Mouse (Mus musculus) hindbrain, postnatal 0 days (tissue): Measurements from ENCODE around the gene Grasp. TPM values are rescaled to one million over a fixed set of nuclear protein-coding genes. Genes with fewer than 3 reads are reported as not detected.

ENCODE experiments used
- ATAC-seq: fragments of 200-750 bp; cut with Nextera tagmentation; 2 replicates; pipeline ENCODE4 v1.8.0; 2017; ENCODE audit warnings: mild to moderate bottlenecking, moderate TSS enrichment, moderate library complexity
- DNase-seq: peaks from one replicate; pipeline ENCODE4 v3.0.0-alpha.2; 2015; ENCODE audit warnings: low spot score
- H3K27ac ChIP-seq: fragments of 300-500 bp; sonication (generic); 2 replicates; pipeline ENCODE4 v1.5.1; 2014; ENCODE audit warnings: mild to moderate bottlenecking
- H3K27me3 ChIP-seq: fragments of 300-500 bp; sonication (generic); 2 replicates; pipeline ENCODE4 v1.6.1; 2014; ENCODE audit warnings: low read length, mixed read lengths; ENCODE audit not compliant: insufficient read depth
- H3K36me3 ChIP-seq: fragments of 300-500 bp; sonication (generic); 2 replicates; pipeline ENCODE4 v1.6.1; 2014; ENCODE audit warnings: low read length, mixed read lengths; ENCODE audit not compliant: insufficient read depth
- H3K4me1 ChIP-seq: fragments of 300-500 bp; sonication (generic); 2 replicates; pipeline ENCODE4 v1.6.1; 2014; ENCODE audit warnings: antibody characterized with exemption, low read length, mixed read lengths; ENCODE audit not compliant: insufficient read depth
- H3K4me2 ChIP-seq: fragments of 300-500 bp; sonication (generic); 2 replicates; pipeline ENCODE4 v1.6.1; 2014; ENCODE audit warnings: low read depth, mild to moderate bottlenecking, low read length, moderate library complexity, mixed read lengths
- H3K4me3 ChIP-seq: fragments of 300-500 bp; sonication (generic); 2 replicates; pipeline ENCODE4 v1.5.1; 2014; ENCODE audit warnings: low read length
- H3K9ac ChIP-seq: fragments of 300-500 bp; sonication (generic); replicated peaks from 2 replicates; pipeline ENCODE4 v1.6.1; 2014; ENCODE audit warnings: mild to moderate bottlenecking, low read length, moderate library complexity, mixed read lengths
- H3K9me3 ChIP-seq: fragments of 300-500 bp; sonication (generic); 2 replicates; pipeline ENCODE4 v1.6.1; 2016; ENCODE audit warnings: low read length, mixed read lengths
- CTCF ChIP-seq: IDR thresholded peaks from 2 replicates; pipeline ENCODE4 v1.5.1; 2016; ENCODE audit warnings: antibody characterized with exemption, control low read depth, low read depth
- WGBS: fragments of 180-500 bp; shearing (Covaris S2); extraction: QIAGEN DNeasy Blood & Tissue Kit; methylation state at CpG from one replicate; pipeline ENCODE4 v1.1.7; 2014; 5-methylcytosine and 5-hydroxymethylcytosine counted together
- polyA plus RNA-seq: library from polyadenylated mRNA; unstranded; fragments of >200 nt; fragmentation: Nextera tagmentation; extraction: Ambion mirVana; gene quantifications from 2 replicates; pipeline ENCODE4 v1.2.1, GENCODE M21; 2015
- total RNA-seq: library from RNA; depleted of rRNA; stranded (reverse); fragments of >200 nt; gene quantifications from 2 replicates; pipeline ENCODE4 v1.2.3, GENCODE M21; 2014

The Grasp gene
- total and polyA plus RNA-seq, 2 experiments from 2014 or later, result 1.5 to 8.7 TPM

DNA sequence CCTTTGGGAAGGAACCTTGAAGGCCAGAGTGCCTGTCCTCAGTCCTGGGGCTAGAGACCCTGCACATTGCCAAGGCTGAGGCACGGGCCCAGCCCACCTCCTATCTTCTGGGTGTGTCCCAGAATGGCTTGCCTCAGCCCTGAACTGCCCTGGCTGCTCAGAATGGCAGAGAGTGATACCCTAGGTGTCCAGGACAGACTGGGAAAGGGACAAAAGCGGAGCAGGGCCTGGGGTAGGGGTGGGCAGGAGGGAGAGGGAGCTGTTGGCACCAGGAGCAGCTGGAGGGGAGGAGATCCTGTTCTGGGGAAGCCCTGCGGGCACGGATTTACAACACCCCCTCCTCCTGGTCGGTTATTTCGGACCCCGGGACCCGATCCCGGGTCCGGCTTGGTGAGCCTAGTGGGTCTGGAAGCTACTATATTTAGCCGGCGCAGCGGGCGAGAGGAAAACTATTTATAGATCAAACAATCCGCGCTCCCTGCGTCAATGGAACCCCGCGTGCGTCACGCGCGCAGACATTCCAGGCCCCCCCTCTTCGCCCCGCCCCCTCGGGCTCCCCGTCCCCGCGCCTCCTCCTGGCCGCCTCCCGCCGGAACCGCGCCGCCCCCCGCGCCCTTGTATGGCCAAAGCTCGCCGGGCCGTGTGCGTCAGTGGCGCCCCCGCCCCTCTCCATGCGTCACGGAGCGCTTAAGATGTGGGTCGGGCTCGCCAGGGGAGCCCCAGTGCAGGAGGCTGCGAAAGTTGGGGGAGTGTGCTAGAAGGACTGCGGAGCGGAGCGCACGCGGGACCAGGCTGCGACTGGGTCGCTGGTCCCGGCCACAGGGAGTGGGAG, 42.4 kb downstream of the Grasp start:
- under 1% methylated on average over 48 of the region's 57 CpGs for WGBS
- Histone ChIP-seq H3K9me3 (no peaks in the 10 kb centered on the region), H3K4me1 (peaks cover 11% of the 10 kb centered on the region), H3K27me3 (peaks cover 6% of the 10 kb centered on the region; the same call in 1 of the 2 replicates), H3K9ac (peak overlapping the region; percentile 48), H3K4me3 (peak overlapping the region; percentile 54), H3K4me2 (peak overlapping the region; percentile 97), H3K36me3 (no peaks in the 10 kb centered on the region), H3K27ac (0 out of 2 replicates have a peak overlapping the region, but pooled peaks have one; percentile 2)
- ATAC-seq, result peak; percentile 84
- 0 out of 2 replicates have a peak, but pooled peaks have one; percentile 3 for TF ChIP-seq CTCF
- DNase-seq, result peak; percentile 84

GRCm38 (mm10) chr15:101267053-101268032, 43.4 kb downstream of the Grasp start:
- Histone ChIP-seq H3K27me3 (peaks cover 6% of the 10 kb centered on the region; the same call in 1 of the 2 replicates), H3K27ac (0 out of 2 replicates have a peak overlapping the region, but pooled peaks have one; percentile 2), H3K4me3 (peak overlapping the region; percentile 54), H3K4me2 (peak overlapping the region; percentile 97), H3K36me3 (no peaks in the 10 kb centered on the region; the same call in 1 of the 2 replicates), H3K9me3 (no peaks in the 10 kb centered on the region), H3K9ac (peak overlapping the region; percentile 48), H3K4me1 (peaks cover 11% of the 10 kb centered on the region)
- ATAC-seq (no peak), DNase-seq (no peak)
- 8% methylated on average over 25 of the region's 25 CpGs for whole genome bisulfite sequencing
- TF ChIP-seq CTCF, result no peak

- no peak overlapping the region for H3K4me3 ChIP-seq
- TF ChIP-seq CTCF, result no peak
- H3K9ac ChIP-seq, result no peak overlapping the region
- 93% methylated on average over 29 of the region's 29 CpGs for WGBS
- peaks cover 11% of the 10 kb centered on the region for H3K4me1 ChIP-seq
- H3K4me2 ChIP-seq, result no peak overlapping the region
- no peak overlapping the region for H3K27ac ChIP-seq
- DNase-seq (no peak), ATAC-seq (no peak)
- H3K27me3 ChIP-seq, result peaks cover 6% of the 10 kb centered on the region; the same call in 1 of the 2 replicates
- peaks cover 16% of the 10 kb centered on the region; the same call in 1 of the 2 replicates for H3K36me3 ChIP-seq
- H3K9me3 ChIP-seq, result no peaks in the 10 kb centered on the region
Observed at GRCm38 (mm10) chr15:101270101-101270820, 46.3 kb downstream of the Grasp start.

GRCm38 (mm10) chr15:101271107-101271506, 47.1 kb downstream of the Grasp start:
- H3K4me1 ChIP-seq, result peaks cover 8% of the 10 kb centered on the region
- no peak for TF ChIP-seq CTCF
- H3K27ac ChIP-seq, result no peak overlapping the region
- H3K4me2 ChIP-seq, result no peak overlapping the region
- no peaks in the 10 kb centered on the region for H3K9me3 ChIP-seq
- 77% methylated on average over 3 of the region's 3 CpGs for WGBS
- H3K9ac ChIP-seq, result no peak overlapping the region
- DNase-seq (no peak), ATAC-seq (no peak)
- H3K36me3 ChIP-seq, result peaks cover 16% of the 10 kb centered on the region; the same call in 1 of the 2 replicates
- no peaks in the 10 kb centered on the region for H3K27me3 ChIP-seq
- no peak overlapping the region for H3K4me3 ChIP-seq

DNA sequence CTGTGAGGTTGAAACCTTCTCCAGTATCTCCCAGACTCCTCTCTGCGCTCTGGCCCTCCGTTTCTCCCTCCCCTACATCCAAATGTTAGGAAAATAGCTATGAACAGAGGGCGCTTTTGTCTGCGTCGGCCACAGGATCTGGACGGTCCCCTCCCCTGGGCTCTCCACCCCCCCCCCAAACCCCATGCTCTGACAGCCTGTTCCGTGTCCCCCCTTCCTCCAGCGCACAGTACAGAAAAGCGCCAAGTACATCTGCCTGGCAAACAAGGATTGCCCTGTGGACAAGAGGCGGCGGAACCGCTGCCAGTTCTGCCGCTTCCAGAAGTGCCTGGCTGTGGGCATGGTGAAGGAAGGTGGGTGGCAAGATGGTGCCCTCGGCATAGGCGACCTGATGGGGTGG, 47.5 kb downstream of the Grasp start:
- WGBS, result 76% methylated on average over 15 of the region's 15 CpGs
- no peaks in the 10 kb centered on the region for H3K27me3 ChIP-seq
- peak; percentile 18 for DNase-seq
- peak; percentile 50 for ATAC-seq
- no peak for TF ChIP-seq CTCF
- H3K27ac ChIP-seq, result no peak overlapping the region
- peaks cover 16% of the 10 kb centered on the region; the same call in 1 of the 2 replicates for H3K36me3 ChIP-seq
- H3K9ac ChIP-seq, result no peak overlapping the region
- no peak overlapping the region for H3K4me3 ChIP-seq
- no peak overlapping the region for H3K4me2 ChIP-seq
- 0 out of 2 replicates have a peak, but pooled peaks cover 6% of the 10 kb centered on the region for H3K4me1 ChIP-seq
- no peaks in the 10 kb centered on the region for H3K9me3 ChIP-seq

- no peaks in the 10 kb centered on the region for H3K9me3 ChIP-seq
- H3K27me3 ChIP-seq, result no peaks in the 10 kb centered on the region
- no peak for TF ChIP-seq CTCF
- ATAC-seq (no peak), DNase-seq (no peak)
- no peak overlapping the region for H3K4me2 ChIP-seq
- WGBS, result 78% methylated on average over 6 of the region's 6 CpGs
- H3K9ac ChIP-seq, result no peak overlapping the region
- peaks cover 16% of the 10 kb centered on the region; the same call in 1 of the 2 replicates for H3K36me3 ChIP-seq
- no peak overlapping the region for H3K27ac ChIP-seq
- no peaks in the 10 kb centered on the region for H3K4me1 ChIP-seq
- H3K4me3 ChIP-seq, result no peak overlapping the region
Observed at GRCm38 (mm10) chr15:101274380-101274779, 50.4 kb downstream of the Grasp start.
